Mouse (Mus musculus) heart, adult 8-10 months (tissue): ENCODE results near the gene Srsf4. TPM values are rescaled to one million over a fixed set of nuclear protein-coding genes. Genes with fewer than 3 reads are reported as not detected.

Experiments used
- DNase-seq: peaks from one replicate; pipeline ENCODE4 v3.0.0; 2022; ENCODE audit warnings: low spot score
- total RNA-seq, 4 experiments: library from RNA; stranded (reverse); gene quantifications; 2 replicates each; pipeline ENCODE4 v1.2.4; 2022

Srsf4 gene
- total RNA-seq, 4 experiments from 2014 or later = 28.6 to 34.4 (median 32.5) TPM

DNA sequence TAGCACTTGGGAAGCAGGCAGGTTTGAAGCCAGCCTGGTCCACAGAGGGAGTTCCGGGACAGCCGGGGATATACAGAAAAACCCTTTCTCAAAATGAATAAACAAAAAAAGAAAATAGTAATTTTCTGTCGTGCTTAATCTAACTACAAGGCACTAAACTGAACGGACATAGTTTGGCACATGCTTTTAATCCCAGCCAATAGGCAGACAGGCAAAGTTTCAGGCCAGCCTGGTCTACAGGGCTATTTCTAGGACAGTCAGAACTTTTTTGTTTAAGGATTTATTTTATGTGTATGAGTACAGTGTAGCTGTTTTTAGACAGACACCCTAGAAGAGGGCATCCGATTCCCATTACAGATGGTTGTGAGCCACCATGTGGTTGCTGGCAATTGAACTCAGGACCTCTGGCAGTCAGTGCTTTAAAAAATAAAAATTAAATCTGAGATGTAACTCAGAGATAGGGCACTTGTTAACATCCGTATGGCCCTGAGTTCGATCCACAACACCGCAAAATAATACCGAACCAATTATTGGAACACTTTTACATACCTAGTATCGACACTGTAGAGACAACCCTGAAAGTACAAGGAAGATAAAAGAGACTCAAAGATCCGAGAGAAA is 635 bp upstream of the Srsf4 start:
- no peak for DNase-seq

DNA sequence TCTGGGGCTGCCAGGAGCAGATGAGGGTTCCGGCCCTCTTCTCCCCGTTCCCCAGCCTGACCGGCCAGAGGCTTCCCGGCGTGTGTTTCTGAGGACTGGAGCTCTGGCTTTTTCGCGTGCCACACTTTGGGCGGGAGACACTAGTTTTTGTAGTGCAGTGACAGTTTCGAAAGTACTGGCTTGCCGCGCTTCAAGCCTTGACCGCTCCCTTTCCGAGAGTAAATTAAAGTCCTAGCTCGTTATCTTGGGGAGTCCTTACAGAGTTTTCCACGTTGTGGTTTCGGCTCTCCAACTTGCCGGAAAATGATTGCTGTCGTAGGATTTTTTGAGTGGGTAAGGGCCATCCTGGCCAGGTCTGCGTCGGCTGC is 736 bp downstream of the Srsf4 start:
- no peak for DNase-seq

DNA sequence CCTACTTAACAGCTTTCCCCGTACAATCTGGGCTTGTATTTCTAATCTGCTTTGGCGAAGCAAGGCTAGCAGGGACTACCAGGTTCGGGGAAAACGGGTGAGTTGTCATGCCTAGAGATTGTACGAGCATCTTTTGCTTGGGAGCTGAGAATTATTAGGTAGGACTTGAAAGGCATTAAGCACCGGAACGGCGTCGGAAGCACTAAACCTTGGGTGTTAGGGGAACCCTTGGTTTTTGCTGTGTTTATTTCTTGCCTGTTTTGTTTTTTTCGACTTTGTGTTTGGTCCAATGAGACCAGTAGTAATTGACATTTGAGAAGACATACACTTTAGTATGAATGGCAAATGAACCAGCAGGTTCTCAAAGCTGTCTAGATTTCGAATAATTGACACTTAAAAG is 1.1 kb downstream of the Srsf4 start:
- no peak for DNase-seq

DNA sequence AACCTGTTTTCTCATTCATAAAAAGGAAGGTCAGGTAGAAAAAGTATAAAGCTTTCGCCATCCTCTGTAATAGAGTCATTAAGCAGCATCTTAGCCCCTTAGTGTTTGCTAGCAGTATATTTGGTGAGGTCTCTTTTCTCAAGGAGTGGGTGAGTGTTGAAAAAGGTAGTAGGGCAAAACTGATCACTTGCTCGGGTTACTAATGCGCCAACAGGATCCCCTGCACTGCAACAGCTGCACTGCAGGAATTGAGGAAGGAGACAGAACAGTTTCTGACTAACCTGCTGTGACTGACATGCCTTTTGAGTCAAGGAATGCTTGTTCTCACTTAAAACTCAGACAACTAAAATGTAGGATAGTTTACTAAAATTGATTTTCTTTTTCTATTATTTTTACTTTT is 1.8 kb downstream of the Srsf4 start:
- no peak for DNase-seq

DNA sequence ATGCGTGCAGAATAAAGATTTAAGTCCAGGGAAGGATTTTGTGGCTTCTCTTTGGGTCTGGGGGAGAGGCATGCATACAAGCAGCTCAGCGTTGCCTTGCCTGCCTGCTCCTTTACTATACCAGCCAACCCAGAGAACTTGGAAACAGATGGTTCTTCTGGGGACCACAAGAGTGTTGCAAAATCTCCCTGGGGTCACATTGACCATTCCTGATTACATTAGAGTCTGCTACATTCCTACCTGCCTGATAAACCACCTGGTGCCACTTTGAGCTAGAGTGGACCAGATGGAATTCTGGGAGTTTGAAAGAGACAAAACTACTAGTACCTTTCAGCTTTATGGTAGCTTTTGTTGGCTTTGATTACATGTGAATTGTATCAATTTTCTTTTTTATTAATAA is 3.4 kb downstream of the Srsf4 start:
- DNase-seq = no peak

DNA sequence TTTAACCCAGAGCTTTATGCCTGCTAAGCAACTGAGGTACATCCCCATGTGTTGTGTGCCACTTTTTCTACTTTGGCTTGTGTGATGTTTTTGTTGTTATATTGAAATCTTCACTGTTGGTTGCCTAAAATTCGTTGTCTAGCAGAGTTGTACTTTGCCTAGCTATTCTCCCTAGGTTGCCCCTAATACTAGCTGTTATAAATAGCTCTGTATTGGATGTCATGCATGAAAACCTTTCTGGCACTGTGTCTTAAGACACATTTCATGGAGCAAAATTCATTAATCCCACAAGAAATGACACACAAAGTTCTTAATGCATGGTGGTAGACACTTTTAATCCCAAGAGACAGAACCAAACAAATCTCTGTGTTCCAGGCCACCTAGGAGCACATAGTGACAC is 6.3 kb downstream of the Srsf4 start:
- no peak for DNase-seq

DNA sequence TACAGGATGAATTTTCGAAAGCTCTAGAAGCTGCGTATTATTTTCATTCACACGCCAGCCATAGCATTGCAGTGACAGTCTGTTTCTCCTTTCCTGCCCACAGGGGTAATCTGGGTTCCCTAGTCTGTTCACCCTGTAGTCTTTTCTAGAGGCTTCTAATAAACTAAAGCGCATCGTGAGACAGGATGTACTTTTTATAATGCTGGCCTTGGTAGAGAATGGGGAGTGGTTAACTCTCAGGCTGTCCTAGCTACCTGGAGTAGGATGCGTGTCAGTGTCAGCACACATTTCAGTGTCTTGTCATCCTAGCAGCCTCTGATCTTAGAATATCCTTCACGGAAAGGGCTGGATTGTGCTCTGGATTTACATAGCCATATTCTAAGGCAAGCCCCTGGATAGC is 7.9 kb downstream of the Srsf4 start:
- DNase-seq = no peak

DNA sequence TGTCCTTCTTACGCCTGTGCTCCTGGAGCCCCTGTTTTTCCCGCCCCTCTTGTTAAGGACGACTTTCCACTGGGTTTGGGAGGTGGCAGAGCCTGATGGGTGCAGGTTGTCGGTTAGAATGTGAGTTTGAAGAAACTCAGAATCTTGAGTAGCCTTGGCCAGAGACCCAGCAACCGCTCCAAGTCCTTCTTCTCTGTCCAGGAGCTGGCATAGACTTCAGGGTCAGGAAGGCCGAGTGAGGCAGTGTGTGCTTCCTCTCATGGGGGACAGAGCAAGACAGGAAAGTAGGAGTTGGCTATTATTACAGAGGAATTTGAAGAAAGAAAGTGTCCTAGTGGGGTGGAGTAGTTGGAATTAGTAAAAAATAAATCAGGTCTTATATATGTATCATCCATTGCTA is 10.2 kb downstream of the Srsf4 start:
- DNase-seq = no peak

DNA sequence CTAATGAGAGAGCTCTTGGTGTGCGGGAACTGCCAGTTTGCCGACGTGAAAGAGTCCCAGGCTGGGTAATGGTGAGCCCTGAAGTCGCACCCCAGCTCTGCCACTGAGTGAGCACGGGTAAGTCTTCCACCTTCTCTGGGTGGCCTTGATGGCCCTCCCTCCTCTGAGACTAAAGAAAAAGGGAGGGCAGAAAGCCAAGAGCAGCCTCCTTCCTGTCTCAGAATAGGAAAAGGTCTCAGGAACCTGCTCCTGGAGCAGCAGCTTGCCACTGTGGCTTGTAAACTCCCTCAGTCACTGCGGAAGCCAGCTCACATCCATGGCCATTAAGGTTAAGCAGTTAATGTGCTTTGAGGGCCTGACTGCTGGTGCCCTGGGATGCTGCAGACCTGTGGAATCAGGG is 12.0 kb downstream of the Srsf4 start:
- DNase-seq = peak; percentile 50

DNA sequence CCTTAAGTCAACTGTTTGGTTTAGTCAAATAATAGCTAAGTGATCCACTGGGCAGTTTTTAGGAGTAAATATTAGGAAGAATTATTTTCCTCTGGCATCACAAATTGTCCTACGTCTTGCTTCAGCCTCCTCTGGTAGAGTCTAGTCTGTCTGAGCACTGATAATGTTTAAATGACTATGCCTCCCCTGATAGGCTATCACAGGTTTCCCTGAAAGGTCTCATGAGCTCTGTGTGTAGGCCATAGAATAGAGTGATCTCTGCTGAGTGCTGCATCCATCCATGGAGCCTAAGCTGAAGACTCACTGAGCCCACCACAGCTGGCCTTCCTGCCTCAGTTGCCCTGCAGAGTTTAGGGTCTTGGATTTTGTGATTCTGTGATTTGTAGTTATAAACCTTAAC is 15.1 kb downstream of the Srsf4 start:
- no peak for DNase-seq

DNA sequence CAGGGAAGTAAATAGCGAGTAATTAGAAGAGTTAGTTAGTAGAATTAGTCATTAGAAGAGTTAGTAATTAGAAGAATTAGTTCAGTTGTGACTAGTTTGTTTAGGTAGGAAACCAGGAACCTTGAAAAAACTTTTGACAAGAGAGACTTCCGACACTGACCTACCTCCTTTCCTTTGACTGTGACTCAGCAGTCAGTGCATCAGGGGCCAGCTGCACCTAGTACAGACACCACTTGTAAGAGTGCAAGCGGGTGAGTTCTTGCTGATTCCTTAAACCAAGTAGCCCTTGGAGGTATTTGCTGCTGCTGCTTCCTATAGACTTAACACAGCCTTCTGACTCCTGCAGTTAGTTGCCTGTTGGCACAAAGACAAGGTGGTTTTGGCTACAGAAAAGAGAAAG is 17.3 kb downstream of the Srsf4 start:
- no peak for DNase-seq

DNA sequence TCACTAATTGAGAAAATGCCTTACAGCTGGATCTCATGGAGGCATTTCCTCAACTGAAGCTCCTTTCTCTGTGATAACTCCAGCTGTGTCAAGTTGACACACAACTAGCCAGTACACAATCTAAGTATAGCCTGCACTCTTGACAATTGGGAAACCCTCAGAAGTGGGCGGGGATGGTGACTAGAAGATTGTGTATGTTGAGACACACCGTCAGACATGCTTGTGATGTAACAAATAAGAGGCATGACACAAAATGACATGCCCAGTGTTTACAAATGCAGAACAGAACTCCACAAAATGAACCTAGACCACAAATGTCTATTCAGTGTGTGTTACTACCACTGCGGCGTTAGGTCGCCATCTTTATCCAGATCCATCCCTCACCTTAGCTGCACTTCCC is 23.7 kb downstream of the Srsf4 start:
- DNase-seq = no peak

DNA sequence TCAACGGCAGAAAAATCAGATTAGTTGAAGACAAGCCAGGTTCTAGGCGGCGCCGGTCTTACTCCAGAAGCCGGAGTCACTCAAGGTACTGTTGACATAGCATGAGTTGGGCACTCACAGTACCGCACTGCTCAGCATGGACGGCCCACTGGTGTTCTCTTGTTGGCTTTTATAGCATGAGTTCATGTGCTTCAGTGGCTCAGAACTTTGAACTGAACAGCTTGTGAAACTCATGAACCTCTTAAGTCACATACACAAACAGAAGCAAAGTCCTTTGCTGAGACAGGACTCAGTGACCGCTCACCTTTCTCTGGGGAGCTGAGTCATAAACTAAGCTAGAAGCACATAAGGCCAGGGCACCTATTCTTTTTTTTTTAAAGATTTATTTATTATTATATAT is 24.4 kb downstream of the Srsf4 start:
- no peak for DNase-seq

DNA sequence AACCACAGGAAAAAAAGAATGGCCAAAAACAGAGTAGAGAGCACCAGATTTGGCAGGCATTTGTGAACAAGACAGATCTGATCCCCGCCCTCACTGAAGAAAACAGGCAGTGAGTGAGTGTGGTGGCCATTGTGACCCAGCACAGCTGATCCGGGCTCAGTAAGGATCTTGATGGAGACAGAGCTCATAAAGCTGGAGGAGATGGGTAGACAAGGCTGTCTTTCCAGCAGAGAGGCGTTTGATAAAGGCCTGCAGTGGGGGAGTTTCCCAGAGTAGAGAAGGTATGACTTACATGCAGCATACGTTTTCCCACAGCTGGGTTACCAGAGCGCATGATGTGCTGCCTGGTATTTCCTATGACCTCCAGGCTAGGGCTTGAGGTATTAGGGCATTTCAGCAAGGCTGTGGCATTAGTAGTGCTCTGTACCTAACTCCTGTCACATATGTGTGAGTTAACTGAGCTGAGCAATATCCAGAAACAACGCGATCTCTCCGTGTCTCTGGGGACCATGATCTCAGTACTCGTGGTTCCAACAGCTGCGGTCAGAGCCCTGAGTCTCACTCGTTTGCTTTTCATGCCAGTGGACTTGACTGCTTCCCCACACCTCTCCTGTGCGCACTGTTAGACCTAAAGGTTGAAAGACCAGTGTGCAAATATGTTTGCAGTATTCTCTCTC is 25.2 kb downstream of the Srsf4 start:
- DNase-seq = no peak

DNA sequence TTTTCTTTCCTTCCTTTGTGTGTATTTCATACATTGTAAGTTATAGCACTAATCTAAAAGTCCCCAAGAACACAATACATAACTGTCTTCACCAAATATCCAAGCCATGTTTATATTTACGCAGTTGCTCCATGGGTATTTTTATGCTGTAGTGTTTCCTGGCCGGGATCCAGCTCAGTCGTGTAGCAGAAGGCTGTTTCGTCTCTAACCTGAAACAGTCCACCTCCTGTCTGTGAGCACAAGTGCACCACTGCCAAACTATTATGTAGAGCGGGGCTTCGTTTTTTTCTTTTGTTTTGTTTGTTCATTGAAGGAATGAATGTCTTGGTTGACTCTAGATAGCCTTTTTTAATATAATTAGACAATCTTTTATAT is 25.8 kb downstream of the Srsf4 start:
- no peak for DNase-seq

DNA sequence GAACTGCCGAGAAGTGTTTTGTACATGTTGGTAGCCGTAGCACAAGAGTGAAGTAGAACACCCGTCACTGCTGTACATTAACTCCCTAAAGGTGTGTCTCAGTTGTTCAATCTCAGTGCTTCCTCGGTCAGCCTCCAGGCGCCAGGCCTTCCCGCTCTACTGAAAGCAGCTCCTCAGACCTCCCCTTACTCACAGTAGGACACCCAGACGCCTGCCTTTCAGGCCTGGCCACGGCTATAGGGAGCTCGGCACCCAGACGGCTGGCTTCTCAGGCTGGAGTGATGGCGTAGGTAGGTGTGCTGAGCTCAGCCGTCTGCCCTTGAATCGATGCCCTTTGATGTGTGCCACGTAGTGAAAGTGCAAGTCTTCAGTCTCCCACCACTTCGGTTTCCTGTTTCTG is 27.7 kb downstream of the Srsf4 start:
- no peak for DNase-seq

DNA sequence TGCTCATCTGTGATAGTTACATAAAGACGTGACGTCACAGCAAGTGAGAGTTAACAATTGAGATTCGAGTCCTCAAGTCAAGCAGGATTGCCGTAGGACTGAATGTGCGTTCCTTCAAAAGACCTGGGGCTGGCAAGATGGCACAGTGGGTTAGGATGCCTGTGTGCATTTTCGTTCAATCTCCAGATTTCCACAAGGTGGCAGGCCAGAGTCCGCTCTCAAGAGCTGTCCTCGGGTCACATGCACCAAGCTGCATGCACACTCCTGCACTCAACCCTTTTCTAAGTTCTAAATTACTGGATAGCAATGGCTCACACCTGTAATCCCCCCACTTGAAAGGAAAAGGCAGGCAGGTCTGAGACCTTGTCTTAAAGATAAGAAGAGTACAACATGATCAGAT is 31.1 kb downstream of the Srsf4 start:
- DNase-seq = no peak

DNA sequence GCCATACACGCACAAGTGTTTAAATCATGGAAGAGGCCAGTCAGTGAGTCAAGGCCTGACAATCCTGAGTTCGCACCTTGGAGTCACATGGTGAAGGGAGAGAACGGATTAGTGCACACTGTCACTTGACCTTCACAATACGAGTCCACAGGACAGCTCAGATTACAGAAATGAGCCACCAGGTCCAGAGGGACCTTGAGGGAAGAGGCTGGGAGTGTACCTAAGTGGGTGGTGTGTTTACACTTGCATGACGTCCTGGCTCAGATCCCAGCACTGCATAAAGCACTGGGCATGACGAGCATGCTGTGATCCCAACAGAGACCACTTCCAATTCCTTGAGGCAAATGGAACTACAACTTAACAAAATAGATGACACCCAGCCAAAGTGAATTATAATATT is 33.0 kb downstream of the Srsf4 start:
- DNase-seq = no peak

DNA sequence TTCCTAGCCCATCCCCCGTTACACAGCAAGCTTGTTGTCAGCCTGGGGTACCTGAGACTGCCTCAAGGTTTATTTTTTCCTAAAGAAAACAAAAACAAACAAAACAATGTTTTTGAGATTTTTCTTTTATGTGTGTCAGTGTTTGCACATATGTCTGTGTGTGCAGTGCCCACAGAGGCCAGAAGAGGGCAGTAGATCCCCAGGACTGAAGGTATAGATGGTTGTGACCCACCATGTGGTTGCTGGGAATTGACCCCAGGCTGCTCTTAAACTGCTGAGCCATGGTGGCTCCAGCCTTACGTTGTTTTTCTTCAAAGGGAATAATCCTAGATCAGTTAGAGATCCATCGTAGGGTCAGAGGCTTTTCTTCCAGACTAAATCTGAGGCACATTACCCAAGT is 34.5 kb downstream of the Srsf4 start:
- DNase-seq = no peak

DNA sequence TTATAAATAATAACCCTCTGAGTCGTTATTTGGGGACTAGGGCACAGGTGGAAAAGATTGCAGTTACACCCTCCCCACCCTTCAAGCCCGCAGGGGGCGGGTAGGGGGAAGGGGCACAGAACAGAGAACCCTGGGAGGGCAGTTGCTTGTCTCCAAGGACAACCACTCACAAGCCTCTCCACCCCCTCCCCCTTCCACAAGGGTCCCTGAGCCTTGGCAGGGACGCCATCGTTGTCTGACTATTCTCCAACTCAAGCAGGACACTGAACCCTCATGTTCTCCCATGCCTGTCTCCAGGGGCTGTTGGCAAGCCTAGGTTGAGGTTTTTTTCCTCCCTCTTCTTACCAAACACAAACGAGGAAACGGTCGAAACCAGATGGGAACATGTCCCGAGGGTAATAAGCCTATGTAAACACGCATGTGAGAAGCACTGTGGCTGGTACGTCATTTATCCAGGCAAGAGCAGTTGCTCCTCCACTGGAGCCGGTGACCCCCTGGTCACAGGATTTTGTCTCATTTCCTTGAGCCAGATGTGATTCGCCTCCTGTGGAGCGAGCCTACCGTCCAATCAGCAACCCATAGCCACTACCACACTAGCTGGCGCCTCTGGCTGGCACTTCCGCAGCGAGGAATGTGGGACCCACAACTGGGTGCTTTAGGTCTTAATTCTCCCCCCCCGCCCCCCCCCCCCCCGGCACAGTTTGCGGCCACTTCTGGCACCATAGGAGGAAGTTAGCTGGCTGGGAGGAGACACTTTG is 37.0 kb downstream of the Srsf4 start:
- no peak for DNase-seq

DNA sequence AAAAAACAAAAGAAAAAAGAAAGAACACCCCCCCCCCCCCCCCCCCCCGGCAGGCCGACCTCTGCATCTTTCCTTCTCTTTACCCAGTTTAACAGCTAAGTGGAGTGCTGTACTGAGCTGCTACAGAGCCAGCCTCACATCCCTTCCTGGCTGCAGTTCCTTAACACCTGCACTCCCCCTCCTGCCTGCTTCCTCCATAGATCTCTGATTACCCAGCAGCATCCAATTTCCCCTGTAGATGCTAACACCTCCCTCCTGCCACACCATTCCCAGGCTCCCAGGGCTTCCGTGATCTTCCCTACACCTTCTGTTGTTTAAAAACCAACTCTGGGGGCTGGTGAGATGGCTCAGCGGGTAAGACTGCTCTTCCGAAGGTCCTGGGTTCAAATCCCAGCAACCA is 38.1 kb downstream of the Srsf4 start:
- no peak for DNase-seq

DNA sequence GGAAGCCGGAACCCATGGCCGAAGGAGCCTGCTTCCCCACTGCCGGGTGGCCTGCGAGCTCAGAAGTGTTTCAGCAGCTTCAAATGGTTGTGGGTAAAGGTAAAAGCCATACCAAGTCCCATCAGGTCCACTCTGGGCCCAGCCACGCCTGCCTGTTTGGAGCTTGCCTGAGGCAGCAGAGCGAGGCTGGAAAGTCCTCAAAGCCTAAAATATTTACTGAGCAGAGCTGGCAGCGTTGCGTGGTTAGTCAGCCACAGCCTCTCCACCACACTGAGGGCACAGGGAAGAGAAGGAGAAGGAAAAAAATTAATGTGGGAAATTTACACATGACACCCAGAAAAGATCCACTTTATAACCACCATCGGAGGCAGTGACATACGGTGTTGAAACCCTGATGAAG is 40.1 kb downstream of the Srsf4 start:
- DNase-seq = no peak

DNA sequence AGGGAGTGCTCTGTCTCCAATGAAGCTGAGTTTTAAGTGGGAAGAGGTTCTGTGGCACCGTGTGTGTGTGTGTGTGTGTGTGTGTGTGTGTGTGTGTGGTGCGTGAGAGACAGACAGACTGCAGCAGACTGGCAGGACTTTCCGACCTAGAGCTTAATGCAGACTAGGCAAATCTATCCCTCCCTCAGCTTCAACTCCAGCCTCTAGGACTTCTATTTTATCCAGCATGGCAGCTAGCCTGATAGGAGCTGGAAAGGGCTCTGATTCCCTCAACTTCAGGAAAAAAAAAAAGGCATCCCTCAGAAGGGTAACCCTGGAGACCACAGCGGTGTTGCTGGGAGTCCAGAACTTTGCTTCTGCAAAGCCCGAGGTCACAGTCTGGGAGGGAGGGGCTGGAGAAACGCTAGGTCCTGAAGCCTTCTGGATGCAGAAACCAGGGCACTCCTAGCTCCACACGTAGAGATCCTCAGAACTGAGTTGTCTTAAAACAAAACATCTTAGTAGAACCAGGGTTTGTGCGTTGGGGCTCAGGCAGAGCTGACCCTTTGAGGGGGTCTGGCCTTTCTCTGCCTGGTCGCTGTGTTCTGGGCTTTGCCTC is 40.7 kb downstream of the Srsf4 start:
- DNase-seq = no peak
